Mouse (Mus musculus): ENCODE results near the gene Xylt1.

The Xylt1 gene

GRCm38 (mm10) chr7:117430361-117430935 is 49.7 kb downstream of the Xylt1 start:
- in situ Hi-C loops (cut with MboI, MseI) = no loop called here

GRCm38 (mm10) chr7:117433641-117434040 is 52.9 kb downstream of the Xylt1 start:
- in situ Hi-C loops (cut with MboI, MseI) = no loop called here

- in situ Hi-C loops (cut with MboI, MseI) = no loop called here
Measured at GRCm38 (mm10) chr7:117435091-117435490, 54.3 kb downstream of the Xylt1 start.

GRCm38 (mm10) chr7:117435730-117436441 is 55.1 kb downstream of the Xylt1 start:
- in situ Hi-C loops (cut with MboI, MseI) = no loop called here

GRCm38 (mm10) chr7:117436892-117437291 is 56.1 kb downstream of the Xylt1 start:
- in situ Hi-C loops (cut with MboI, MseI) = no loop called here

GRCm38 (mm10) chr7:117440994-117441393 is 60.2 kb downstream of the Xylt1 start:
- in situ Hi-C loops (cut with MboI, MseI) = no loop called here

GRCm38 (mm10) chr7:117442639-117443038 is 61.9 kb downstream of the Xylt1 start:
- in situ Hi-C loops (cut with MboI, MseI) = no loop called here

- in situ Hi-C loops (cut with MboI, MseI) = no loop called here
Measured at GRCm38 (mm10) chr7:117443215-117443614, 62.4 kb downstream of the Xylt1 start.

GRCm38 (mm10) chr7:117445471-117445870 is 64.7 kb downstream of the Xylt1 start:
- in situ Hi-C loops (cut with MboI, MseI) = no loop called here

GRCm38 (mm10) chr7:117449605-117450004 is 68.8 kb downstream of the Xylt1 start:
- in situ Hi-C loops (cut with MboI, MseI) = no loop called here

GRCm38 (mm10) chr7:117451212-117451611 is 70.4 kb downstream of the Xylt1 start:
- in situ Hi-C loops (cut with MboI, MseI) = no loop called here

GRCm38 (mm10) chr7:117452269-117452668 is 71.5 kb downstream of the Xylt1 start:
- in situ Hi-C loops (cut with MboI, MseI) = no loop called here

GRCm38 (mm10) chr7:117454789-117455548 is 74.2 kb downstream of the Xylt1 start:
- in situ Hi-C loops (cut with MboI, MseI) = no loop called here

- in situ Hi-C loops (cut with MboI, MseI) = no loop called here
Measured at GRCm38 (mm10) chr7:117462196-117462935, 81.6 kb downstream of the Xylt1 start.

- in situ Hi-C loops (cut with MboI, MseI) = no loop called here
Measured at GRCm38 (mm10) chr7:117464956-117465355, 84.2 kb downstream of the Xylt1 start.

GRCm38 (mm10) chr7:117466006-117466780 is 85.4 kb downstream of the Xylt1 start:
- in situ Hi-C loops (cut with MboI, MseI) = no loop called here

GRCm38 (mm10) chr7:117470243-117470802 is 89.5 kb downstream of the Xylt1 start:
- in situ Hi-C loops (cut with MboI, MseI) = loop anchor here in 1 of 2 experiments (5.0 kb wide), 1 partner anchor 88 kb away; the partner anchor contains the start of gene Xylt1

GRCm38 (mm10) chr7:117472055-117472780 is 91.4 kb downstream of the Xylt1 start:
- in situ Hi-C loops (cut with MboI, MseI) = loop anchor here in 1 of 2 experiments (5.0 kb wide), 1 partner anchor 90 kb away; the partner anchor contains the start of gene Xylt1

Measured in T-helper 17 cell (primary cell).